Mouse (Mus musculus) CH12.LX (cell line): Measurements from ENCODE around the gene Folr2. TPM values are rescaled to one million over a fixed set of nuclear protein-coding genes. Genes with fewer than 3 reads are reported as not detected.
A peak's percentile ranks its signal among the peaks of the same experiment; 100 is the strongest.

ENCODE experiments used
- DNase-seq: peaks from one replicate; pipeline ENCODE4 v3.0.0-alpha.2; 2013; ENCODE audit errors: extremely low read depth
- H3K27ac ChIP-seq: 2 replicates; pipeline ENCODE4 v1.5.1; 2012; ENCODE audit warnings: low read depth, mild to moderate bottlenecking, control low read depth, moderate library complexity; ENCODE audit not compliant: insufficient read depth
- H3K27me3 ChIP-seq: replicated peaks from 2 replicates; pipeline ENCODE3; 2012; ENCODE audit warnings: inconsistent platforms
- H3K36me3 ChIP-seq, 2 experiments: replicated peaks in 1 of 2; 2 replicates each; pipeline versions ENCODE3 to v1.6.1; 2012; ENCODE audit warnings: inconsistent platforms in 1 of 2, low read length in 1 of 2, mild to moderate bottlenecking in 1 of 2, mixed read lengths in 1 of 2, moderate library complexity in 1 of 2; ENCODE audit not compliant: control insufficient read depth in 1 of 2, insufficient read depth in 1 of 2
- H3K4me1 ChIP-seq, 2 experiments: 2 replicates each; pipeline ENCODE4 v1.6.1; 2012; ENCODE audit warnings: inconsistent platforms in 1 of 2, moderate library complexity in 1 of 2; ENCODE audit not compliant: insufficient read depth in 2 of 2, control insufficient read depth in 1 of 2
- H3K4me2 ChIP-seq: 2 replicates; pipeline ENCODE4 v1.6.1; 2012; ENCODE audit warnings: low read depth, mild to moderate bottlenecking, control low read depth; ENCODE audit not compliant: poor library complexity, insufficient read depth, severe bottlenecking
- H3K4me3 ChIP-seq, 3 experiments: fragments of 150-350 bp in 1 of 3; sonication (generic) in 1 of 3; replicated peaks in 1 of 3; 2 replicates each; pipeline versions ENCODE3 to v1.5.1; 2011 to 2012; ENCODE audit warnings: low read depth in 2 of 3, low read length in 2 of 3, mild to moderate bottlenecking in 2 of 3, moderate library complexity in 2 of 3, control low read depth in 1 of 3, improper control_type of control experiment in 1 of 3, inconsistent platforms in 1 of 3, mixed read lengths in 1 of 3; ENCODE audit not compliant: poor library complexity in 1 of 3
- H3K79me2 ChIP-seq: replicated peaks from 2 replicates; pipeline ENCODE4 v1.6.1; 2012; ENCODE audit warnings: mild to moderate bottlenecking, moderate library complexity; ENCODE audit not compliant: control insufficient read depth, poor library complexity, insufficient read depth, severe bottlenecking; ENCODE audit errors: extremely low read depth
- H3K9ac ChIP-seq: 2 replicates; pipeline ENCODE4 v1.6.1; 2012; ENCODE audit warnings: low read depth, mild to moderate bottlenecking, control low read depth, moderate library complexity; ENCODE audit not compliant: insufficient read depth
- H3K9me3 ChIP-seq: replicated peaks from 2 replicates; pipeline ENCODE3; 2012; ENCODE audit warnings: low read length, inconsistent platforms, mixed read lengths
- CHD1 ChIP-seq: IDR thresholded peaks from 2 replicates; pipeline ENCODE4 v1.6.1; 2012; ENCODE audit warnings: low read depth, low read length, improper control_type of control experiment, inconsistent platforms
- CHD2 ChIP-seq: IDR thresholded peaks from 2 replicates; pipeline ENCODE4 v1.6.1; 2011; ENCODE audit warnings: low read length, improper control_type of control experiment
- CTCF ChIP-seq, 2 experiments: IDR thresholded peaks in 1 of 2; conservative IDR thresholded peaks in 1 of 2; 2 replicates each; pipeline ENCODE4 v1.5.1; 2011 to 2012; ENCODE audit warnings: low read depth in 2 of 2, low read length in 2 of 2, improper control_type of control experiment in 1 of 2, inconsistent platforms in 1 of 2, mild to moderate bottlenecking in 1 of 2, moderate library complexity in 1 of 2
- ELF1 ChIP-seq: IDR thresholded peaks from 2 replicates; pipeline ENCODE4 v1.6.1; 2014; ENCODE audit warnings: low read depth, mild to moderate bottlenecking, inconsistent platforms, low read length, improper control_type of control experiment
- EP300 ChIP-seq: IDR thresholded peaks from 2 replicates; pipeline ENCODE4 v1.6.1; 2011; ENCODE audit warnings: low read length, improper control_type of control experiment
- GABPA ChIP-seq: IDR thresholded peaks from 2 replicates; pipeline ENCODE4 v1.6.1; 2012; ENCODE audit warnings: low read depth, low read length, improper control_type of control experiment, inconsistent platforms; ENCODE audit not compliant: insufficient replicate concordance
- HCFC1 ChIP-seq: IDR thresholded peaks from 2 replicates; pipeline ENCODE4 v1.6.1; 2012; ENCODE audit warnings: low read depth, mild to moderate bottlenecking, inconsistent platforms, low read length, improper control_type of control experiment
- JUND ChIP-seq: conservative IDR thresholded peaks from 2 replicates; pipeline ENCODE4 v1.6.1; 2011; ENCODE audit warnings: low read depth, low read length, improper control_type of control experiment
- MAFK ChIP-seq: IDR thresholded peaks from 2 replicates; pipeline ENCODE4 v1.6.1; 2011; ENCODE audit warnings: low read length, improper control_type of control experiment; ENCODE audit not compliant: insufficient replicate concordance
- MAX ChIP-seq: IDR thresholded peaks from 2 replicates; pipeline ENCODE4 v1.6.1; 2011; ENCODE audit warnings: low read length, improper control_type of control experiment
- MAZ ChIP-seq: IDR thresholded peaks from 2 replicates; pipeline ENCODE4 v1.6.1; 2012; ENCODE audit warnings: low read depth, mild to moderate bottlenecking, inconsistent platforms, low read length, improper control_type of control experiment, moderate library complexity
- MEF2A ChIP-seq: IDR thresholded peaks from 2 replicates; pipeline ENCODE4 v1.6.1; 2014; ENCODE audit warnings: low read depth, mild to moderate bottlenecking, inconsistent platforms, low read length, improper control_type of control experiment, borderline replicate concordance
- MXI1 ChIP-seq: IDR thresholded peaks from 2 replicates; pipeline ENCODE4 v1.6.1; 2011; ENCODE audit warnings: mild to moderate bottlenecking, low read depth, low read length, improper control_type of control experiment
- MYC ChIP-seq: IDR thresholded peaks from 2 replicates; pipeline ENCODE4 v1.6.1; 2011; ENCODE audit warnings: low read depth, mild to moderate bottlenecking, improper control_type of control experiment, low read length
- NELFE ChIP-seq: IDR thresholded peaks from 2 replicates; pipeline ENCODE4 v1.6.1; 2011; ENCODE audit warnings: low read depth, low read length, improper control_type of control experiment
- RAD21 ChIP-seq: IDR thresholded peaks from 2 replicates; pipeline ENCODE4 v1.6.1; 2011; ENCODE audit warnings: low read depth, mild to moderate bottlenecking, low read length, improper control_type of control experiment, moderate library complexity
- RCOR1 ChIP-seq: conservative IDR thresholded peaks from 2 replicates; pipeline ENCODE4 v1.6.1; 2012; ENCODE audit warnings: low read depth, mild to moderate bottlenecking, inconsistent platforms, low read length, improper control_type of control experiment
- TBP ChIP-seq: conservative IDR thresholded peaks from 2 replicates; pipeline ENCODE4 v1.6.1; 2011; ENCODE audit warnings: low read depth, low read length, improper control_type of control experiment
- TCF12 ChIP-seq: IDR thresholded peaks from 2 replicates; pipeline ENCODE4 v1.6.1; 2014; ENCODE audit warnings: low read depth, mild to moderate bottlenecking, inconsistent platforms, low read length, improper control_type of control experiment
- USF1 ChIP-seq: IDR thresholded peaks from 2 replicates; pipeline ENCODE4 v1.6.1; 2014; ENCODE audit warnings: low read depth, mild to moderate bottlenecking, inconsistent platforms, low read length, improper control_type of control experiment
- ZC3H11A ChIP-seq: IDR thresholded peaks from 2 replicates; pipeline ENCODE4 v1.6.1; 2012; ENCODE audit warnings: low read depth, mild to moderate bottlenecking, inconsistent platforms, low read length, improper control_type of control experiment
- ZKSCAN1 ChIP-seq: IDR thresholded peaks from 2 replicates; pipeline ENCODE4 v1.6.1; 2012; ENCODE audit warnings: low read depth, inconsistent platforms, low read length, improper control_type of control experiment, borderline replicate concordance
- ZNF384 ChIP-seq: IDR thresholded peaks from 2 replicates; pipeline ENCODE4 v1.6.1; 2012; ENCODE audit warnings: low read depth, low read length, improper control_type of control experiment, inconsistent platforms
- dilution Hi-C: fragments of 300-500 bp; cut with MboI; formaldehyde crosslinking; loops from 2 replicates; pipeline ENCODE4 v1.14.3; 2020; ENCODE audit warnings: low sequenced_read_pairs; ENCODE audit not compliant: extremely low pct_unique_long_range_greater_than_20kb, extremely low pct_ligation_motif_present
- in situ Hi-C: fragments of 300-500 bp; cut with MboI; formaldehyde crosslinking; loops from 3 replicates; pipeline ENCODE4 v1.14.3; 2019; ENCODE audit warnings: low sequenced_read_pairs, low pct_ligation_motif_present, low pct_unique_long_range_greater_than_20kb, mixed read lengths
- polyA plus RNA-seq: library from polyadenylated mRNA; unstranded; fragments of >175 nt; gene quantifications from 2 replicates; pipeline ENCODE4 v1.2.1, GENCODE M21; 2012; ENCODE audit warnings: low read depth; ENCODE audit not compliant: insufficient read length
- total RNA-seq, 2 experiments: library from RNA; depleted of rRNA; stranded (reverse); fragments of 300-350 nt in 1 of 2; fragments of >200 nt in 1 of 2; gene quantifications; 2 replicates each; pipeline ENCODE4 v1.2.3; 2012 to 2014

The Folr2 gene
- total and polyA plus RNA-seq, 3 experiments = not detected

- dilution Hi-C loops = no loop called here
- Histone ChIP-seq H3K4me3 (no peak overlapping the region), H3K4me1 (peaks cover 9 to 43% of the 10 kb centered on the region in 2 experiments)
- TF ChIP-seq CHD2 = no peak
- TF ChIP-seq CTCF (conservative IDR thresholded peaks at IDR 0.05 in 1 of 2, IDR thresholded peaks at IDR 0.05 in 1 of 2; ENCODE audit: low read depth in 2 of 2, low read length in 2 of 2) = 0 out of 4 replicates have a peak, but pooled peaks of 1 of the 2 experiments have one; percentile 16
- no peak for TF ChIP-seq MAFK
- no peak for TF ChIP-seq TCF12
- TF ChIP-seq USF1 = no peak
- TF ChIP-seq NELFE = no peak
- TF ChIP-seq, all 38 proteins: peak for 1
- Histone ChIP-seq H3K36me3 (peaks cover 6 to 43% of the 10 kb centered on the region in 2 experiments), H3K27ac (no peak overlapping the region), H3K79me2 (peaks cover 18% of the 10 kb centered on the region), H3K9ac (no peak overlapping the region), H3K9me3 (peaks cover 6% of the 10 kb centered on the region), H3K4me2 (no peak overlapping the region), H3K27me3 (no peaks in the 10 kb centered on the region)
- no peak for DNase-seq
- in situ Hi-C loops = no loop called here
Observed at GRCm38 (mm10) chr7:101902846-101903245, 45.9 kb upstream of the Folr2 start.

GRCm38 (mm10) chr7:101901969-101902368 lies 45.0 kb upstream of the Folr2 start:
- H3K4me2 ChIP-seq = no peak overlapping the region
- H3K9me3 ChIP-seq = peaks cover 6% of the 10 kb centered on the region
- peaks cover 6 to 45% of the 10 kb centered on the region in 2 experiments for H3K36me3 ChIP-seq
- no peak overlapping the region for H3K27ac ChIP-seq
- H3K9ac ChIP-seq = no peak overlapping the region
- TF ChIP-seq ZKSCAN1 (no peak), MEF2A (no peak), ELF1 (no peak), CTCF (conservative IDR thresholded peaks at IDR 0.05 in 1 of 2, IDR thresholded peaks at IDR 0.05 in 1 of 2; ENCODE audit: low read depth in 2 of 2, low read length in 2 of 2) (no peak), CHD2 (no peak), TCF12 (no peak), HCFC1 (no peak), CHD1 (no peak), RAD21 (no peak), MXI1 (no peak), ZNF384 (no peak), MAZ (no peak), TBP (no peak), MAX (no peak), MYC (no peak), RCOR1 (no peak), EP300 (no peak), GABPA (no peak), JUND (no peak), ZC3H11A (no peak)
- H3K4me1 ChIP-seq = peaks cover 11 to 42% of the 10 kb centered on the region in 2 experiments
- in situ Hi-C loops (no loop called here), dilution Hi-C loops (no loop called here)
- H3K79me2 ChIP-seq = peaks cover 9% of the 10 kb centered on the region
- no peaks in the 10 kb centered on the region for H3K27me3 ChIP-seq
- DNase-seq = no peak
- H3K4me3 ChIP-seq = no peak overlapping the region
